Mouse (Mus musculus): ENCODE measurements around the gene Disc1.

- no peak for TF ChIP-seq TAL1 (IDR thresholded peaks at IDR 0.05; ENCODE audit: low read length)
- no peak for TF ChIP-seq GATA1 (IDR thresholded peaks at IDR 0.05; ENCODE audit: low read length)
Measured at GRCm38 (mm10) chr8:125175661-125176060, 121.7 kb downstream of the Disc1 start.

All from erythroblast, embryonic 14.5 days (primary cell).